Mouse (Mus musculus): ENCODE results near the gene Gm13030.

DNA sequence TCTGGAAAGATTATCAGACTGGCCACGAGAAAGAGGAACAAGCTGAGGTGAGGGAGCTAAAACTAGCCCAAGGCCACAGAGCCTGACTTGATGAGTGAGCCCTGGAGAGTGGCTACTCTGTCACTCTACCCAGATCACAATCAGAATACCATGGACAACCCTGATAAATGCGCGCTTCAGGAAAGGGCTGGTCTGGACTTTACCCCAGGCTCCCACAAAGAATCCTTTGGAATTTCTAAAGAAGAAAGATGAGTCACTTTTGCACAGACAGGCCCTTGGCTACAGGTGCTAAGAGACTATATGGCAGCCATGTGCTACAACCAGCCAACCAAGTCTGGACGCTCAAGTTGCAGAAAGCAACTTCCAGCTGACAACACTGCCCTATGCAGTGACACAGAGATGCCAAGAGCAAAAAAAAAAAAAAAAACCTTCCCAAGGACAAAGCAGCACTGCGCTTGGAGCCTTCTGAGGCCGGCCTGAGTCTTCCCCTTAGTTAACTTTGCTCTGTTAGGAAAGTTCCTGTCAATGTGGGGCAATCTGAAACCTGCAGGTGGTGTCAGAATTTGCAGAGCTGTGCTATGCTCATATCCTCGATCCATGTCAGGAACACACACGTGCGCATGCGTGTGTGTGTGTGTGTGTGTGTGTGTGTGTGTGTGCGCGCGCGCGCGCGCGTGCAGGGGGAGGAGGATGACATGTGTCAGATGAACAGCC is 32.0 kb upstream of the Gm13030 start:
- TF ChIP-seq MAFK (IDR thresholded peaks at IDR 0.05; ENCODE audit: insufficient read depth, low read depth, low read length): no peak
- TF ChIP-seq ZC3H11A (IDR thresholded peaks at IDR 0.05; ENCODE audit: borderline replicate concordance, low read depth, low read length): no peak
- TF ChIP-seq CHD2 (IDR thresholded peaks at IDR 0.05; ENCODE audit: low read depth, low read length): no peak
- TF ChIP-seq ZNF384 (IDR thresholded peaks at IDR 0.05; ENCODE audit: low read depth, low read length): no peak
- TF ChIP-seq HCFC1 (IDR thresholded peaks at IDR 0.05; ENCODE audit: borderline replicate concordance, insufficient read depth, low read length): no peak
